Mouse (Mus musculus) embryonic fibroblast, embryonic 13.5 days (primary cell): ENCODE data around the gene Rex1bd.

Source experiments
- CTCF ChIP-seq: IDR thresholded peaks from 2 replicates; pipeline ENCODE4 v1.5.1; 2011; ENCODE audit warnings: mild to moderate bottlenecking, control low read depth, low read length, moderate library complexity, borderline replicate concordance; ENCODE audit not compliant: insufficient read depth
- POLR2A ChIP-seq: IDR thresholded peaks from 2 replicates; pipeline ENCODE4 v1.6.1; 2011; ENCODE audit warnings: low read depth, mild to moderate bottlenecking, control low read depth, low read length, moderate library complexity

- TF ChIP-seq POLR2A (peak; percentile 83), CTCF (no peak)
Observed at GRCm38 (mm10) chr8:70527512-70528181, 21.1 kb upstream of the Rex1bd start, which contains the start of the genes Fkbp8 and Kxd1.
